Mouse (Mus musculus): ENCODE measurements around the gene Aqr.

The Aqr gene

DNA sequence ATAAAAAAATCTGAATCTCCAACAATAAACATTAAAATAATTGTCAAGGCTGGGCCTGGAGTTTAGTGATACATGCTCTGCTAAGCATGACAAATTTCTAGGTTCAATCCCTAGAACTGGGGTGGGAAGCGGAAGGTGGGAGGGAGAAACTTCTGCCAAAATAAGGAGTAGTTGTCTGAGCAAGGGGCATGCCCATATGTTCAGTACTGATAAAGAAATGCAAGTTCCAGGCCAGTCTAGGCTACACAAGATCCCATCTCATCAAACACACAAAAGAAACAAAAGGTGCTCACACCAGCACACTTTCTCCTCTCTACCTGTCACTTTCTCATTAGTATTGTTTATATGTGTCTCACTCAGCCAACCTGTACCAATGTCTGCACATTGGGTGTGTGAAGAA, 30.2 kb downstream of the Aqr start:
- no peak for TF ChIP-seq GATA4 (IDR thresholded peaks at IDR 0.05; ENCODE audit: insufficient replicate concordance, low read length)

DNA sequence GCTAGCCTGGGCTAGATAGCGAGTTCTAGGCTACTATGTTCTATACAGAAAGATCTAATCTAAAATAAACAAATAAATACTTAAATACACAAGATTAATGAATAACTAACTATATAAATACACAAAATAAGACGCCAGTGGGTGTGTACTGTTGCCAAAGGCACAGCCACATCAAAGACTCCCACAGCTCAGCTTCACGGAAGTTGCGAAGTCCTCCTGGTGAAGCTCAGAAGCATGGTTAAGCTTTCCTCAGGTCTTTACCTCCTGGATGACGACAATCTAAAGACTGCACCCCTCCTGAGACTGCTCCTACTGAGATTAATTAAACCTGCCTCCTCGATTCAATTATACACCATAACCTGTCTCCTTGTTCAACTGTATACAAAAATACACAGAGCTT, 33.6 kb downstream of the Aqr start:
- no peak for TF ChIP-seq GATA4 (IDR thresholded peaks at IDR 0.05; ENCODE audit: insufficient replicate concordance, low read length)

DNA sequence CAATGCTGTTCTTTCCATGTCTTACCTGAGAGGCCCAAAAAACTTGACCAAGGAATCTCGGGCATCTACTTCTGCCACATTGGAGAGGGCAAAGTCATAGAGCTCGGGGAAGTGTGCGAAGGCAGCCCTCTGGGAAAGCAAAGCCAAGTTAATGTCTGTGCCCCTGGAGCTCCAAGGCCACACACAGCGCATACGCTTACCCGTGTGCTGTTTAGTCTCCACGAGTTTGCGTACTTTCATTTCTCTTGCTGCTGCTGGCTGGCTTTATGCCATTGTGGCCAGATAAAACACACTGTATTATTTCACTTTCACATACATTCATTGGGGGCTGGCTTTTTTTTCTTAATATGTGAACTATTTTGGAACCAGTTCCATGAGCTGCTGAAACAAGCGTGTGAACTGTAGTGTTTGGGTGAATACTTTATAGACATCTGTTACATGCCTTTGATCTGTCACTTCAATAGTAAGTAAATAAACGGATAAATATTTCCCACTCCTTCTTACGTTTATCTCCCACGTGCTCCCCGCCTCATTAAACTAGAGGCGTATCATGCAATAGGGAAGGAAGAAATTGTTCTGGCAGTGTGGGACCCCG, 39.9 kb downstream of the Aqr start:
- no peak for TF ChIP-seq GATA4 (IDR thresholded peaks at IDR 0.05; ENCODE audit: insufficient replicate concordance, low read length)

DNA sequence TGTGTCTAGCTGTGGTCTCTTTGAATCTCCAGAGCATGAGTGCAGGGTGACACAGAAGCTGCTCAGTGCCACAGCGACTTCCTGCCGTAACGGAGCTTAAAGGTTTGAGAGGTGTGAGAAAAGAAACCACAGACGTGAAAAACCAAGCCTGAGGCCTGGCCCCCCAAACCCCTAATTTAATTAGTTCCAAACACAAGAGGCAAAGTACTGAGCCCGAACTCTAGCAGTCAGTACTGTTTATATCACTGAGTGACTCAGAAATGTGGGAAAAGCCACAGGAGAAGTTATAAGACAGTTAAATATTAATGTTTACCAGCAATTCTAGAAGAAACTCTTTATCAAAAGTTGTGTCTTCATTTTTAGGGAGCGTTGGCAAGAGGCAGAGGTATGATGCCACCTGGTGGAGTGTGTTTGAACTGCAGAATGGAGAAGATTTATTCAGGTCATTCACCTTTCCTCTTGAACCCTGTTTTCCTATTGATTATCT, 41.5 kb downstream of the Aqr start:
- TF ChIP-seq GATA4 (IDR thresholded peaks at IDR 0.05; ENCODE audit: insufficient replicate concordance, low read length), result no peak

DNA sequence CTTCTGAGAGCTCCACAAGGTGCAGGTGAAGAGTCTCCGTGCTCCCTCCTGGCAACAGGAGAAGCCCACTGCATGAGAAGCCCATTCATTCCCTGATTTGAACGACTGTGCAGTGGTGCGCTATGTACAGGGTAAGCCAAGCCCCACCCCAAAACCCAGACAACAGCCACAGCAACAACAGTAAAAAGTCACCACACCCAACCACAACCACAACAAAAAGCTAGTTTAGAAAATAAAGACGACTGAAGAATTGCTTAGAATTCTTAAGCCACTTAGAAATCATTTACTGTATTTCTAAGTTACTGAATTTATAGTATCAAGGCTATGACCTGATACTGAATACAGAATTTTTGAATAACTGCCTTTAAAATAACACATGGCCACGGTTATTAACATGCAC, 41.9 kb downstream of the Aqr start:
- TF ChIP-seq GATA4 (IDR thresholded peaks at IDR 0.05; ENCODE audit: insufficient replicate concordance, low read length), result no peak

DNA sequence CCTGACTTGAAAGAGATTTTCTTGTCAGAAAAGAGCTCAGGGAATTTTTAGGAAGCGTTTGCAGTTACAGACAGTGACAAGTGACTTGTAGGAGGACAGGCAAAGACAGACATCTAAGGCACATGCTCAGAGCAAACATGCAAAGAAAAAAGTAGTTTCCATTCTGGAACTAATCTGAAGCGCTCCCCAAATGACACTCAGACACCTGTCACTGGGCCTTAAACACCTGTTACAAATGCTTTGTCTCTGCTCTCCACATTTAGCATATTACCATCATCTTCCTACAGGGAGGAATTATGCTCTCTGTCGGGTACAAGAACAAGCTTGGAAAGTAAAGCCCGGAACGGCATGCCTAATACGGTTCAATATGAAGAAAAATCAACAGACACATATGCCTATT, 43.0 kb downstream of the Aqr start:
- no peak for TF ChIP-seq GATA4 (IDR thresholded peaks at IDR 0.05; ENCODE audit: insufficient replicate concordance, low read length)

DNA sequence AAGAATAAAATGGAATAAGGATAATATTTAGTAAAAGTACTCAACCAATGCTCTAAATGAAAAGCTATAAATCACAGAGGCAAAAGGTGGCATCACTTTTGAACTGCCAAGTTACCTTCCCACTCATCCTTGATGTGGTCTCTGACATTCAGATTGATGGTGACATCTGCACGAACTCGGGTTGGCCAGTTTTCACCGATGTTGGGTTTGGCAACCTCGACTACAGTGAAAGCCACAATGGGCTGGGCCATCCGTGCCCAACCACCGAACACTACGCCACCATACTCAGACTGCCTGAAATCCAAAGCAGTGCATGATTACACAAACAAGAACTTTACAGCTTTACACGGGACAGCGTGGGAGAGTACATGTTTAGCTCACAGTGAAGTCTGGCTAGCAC, 50.1 kb downstream of the Aqr start:
- no peak for TF ChIP-seq GATA4 (IDR thresholded peaks at IDR 0.05; ENCODE audit: insufficient replicate concordance, low read length)

DNA sequence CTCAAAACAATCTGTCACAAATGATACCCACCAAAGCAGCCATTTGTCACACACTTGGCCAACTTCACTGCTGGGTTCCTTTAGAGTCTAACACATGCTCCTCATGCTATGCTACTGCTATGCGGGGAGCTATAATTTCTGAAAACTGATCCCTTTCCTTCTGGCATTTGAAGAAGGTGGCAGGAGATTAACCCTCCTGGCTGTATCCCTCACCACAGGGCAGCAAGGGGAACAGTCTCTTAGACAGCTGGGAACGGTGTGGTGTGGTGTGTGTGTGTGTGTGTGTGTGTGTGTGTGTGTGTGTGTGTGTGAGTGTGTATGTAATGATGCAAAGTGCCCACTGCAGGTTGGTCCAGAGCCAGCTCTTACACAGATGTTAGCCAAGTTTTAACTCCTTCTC, 51.0 kb downstream of the Aqr start:
- no peak for TF ChIP-seq GATA4 (IDR thresholded peaks at IDR 0.05; ENCODE audit: insufficient replicate concordance, low read length)

DNA sequence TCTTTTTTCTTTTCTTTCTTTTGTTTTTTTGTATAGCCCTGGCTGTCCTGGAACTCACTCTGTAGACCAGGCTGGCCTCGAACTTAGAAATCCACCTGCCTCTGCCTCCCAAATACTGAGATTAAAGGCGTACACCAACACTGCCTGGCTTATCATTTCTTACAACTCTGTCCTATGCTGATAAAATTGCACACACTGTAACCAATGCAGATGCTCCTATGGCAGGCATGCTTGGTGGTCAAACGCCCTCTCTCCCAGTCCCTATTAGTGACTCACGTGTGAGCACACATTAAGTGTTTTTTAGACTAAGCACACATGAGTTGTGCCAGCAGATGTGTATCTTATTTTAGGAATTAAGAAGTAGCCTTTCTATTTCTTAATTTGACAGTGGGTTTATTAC, 53.5 kb downstream of the Aqr start:
- TF ChIP-seq GATA4 (IDR thresholded peaks at IDR 0.05; ENCODE audit: insufficient replicate concordance, low read length), result no peak

DNA sequence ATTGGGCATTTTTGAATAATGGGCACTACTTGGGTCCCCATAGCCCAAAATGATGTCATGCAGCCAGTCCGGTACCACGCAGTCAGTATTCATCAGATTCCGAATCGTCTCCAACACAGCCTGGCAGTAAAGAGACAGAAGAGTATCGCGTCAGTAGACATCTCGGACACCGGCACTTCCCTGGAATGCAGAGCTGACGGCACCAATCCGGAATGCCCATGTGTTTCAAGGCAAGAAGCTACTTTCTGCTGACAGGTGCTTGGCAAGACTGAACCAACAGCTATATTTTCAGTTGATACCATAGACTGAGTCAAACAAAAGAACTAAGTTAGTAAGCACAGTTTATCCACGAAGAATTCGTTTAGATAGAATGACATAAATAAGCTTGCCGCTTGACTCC, 56.2 kb downstream of the Aqr start:
- no peak for TF ChIP-seq GATA4 (IDR thresholded peaks at IDR 0.05; ENCODE audit: insufficient replicate concordance, low read length)

DNA sequence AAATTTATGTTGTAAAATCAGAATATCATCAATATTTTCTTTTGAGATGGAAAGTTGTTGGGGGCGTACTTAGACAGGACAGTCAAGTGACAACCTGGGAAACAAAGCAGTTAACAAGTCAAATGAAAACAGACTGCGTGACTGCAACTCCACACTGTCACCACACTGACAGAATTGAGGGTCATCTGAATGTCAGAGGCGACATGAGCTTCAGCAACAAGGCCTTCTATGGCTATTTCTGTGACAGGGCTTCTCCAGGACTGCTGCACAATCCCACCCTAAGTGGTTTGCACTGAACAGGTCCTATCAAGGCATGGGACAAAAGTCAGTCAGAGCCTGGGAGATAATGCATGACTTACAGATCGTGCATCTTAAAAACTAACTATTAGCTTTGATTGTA, 63.5 kb downstream of the Aqr start:
- TF ChIP-seq GATA4 (IDR thresholded peaks at IDR 0.05; ENCODE audit: insufficient replicate concordance, low read length), result no peak

DNA sequence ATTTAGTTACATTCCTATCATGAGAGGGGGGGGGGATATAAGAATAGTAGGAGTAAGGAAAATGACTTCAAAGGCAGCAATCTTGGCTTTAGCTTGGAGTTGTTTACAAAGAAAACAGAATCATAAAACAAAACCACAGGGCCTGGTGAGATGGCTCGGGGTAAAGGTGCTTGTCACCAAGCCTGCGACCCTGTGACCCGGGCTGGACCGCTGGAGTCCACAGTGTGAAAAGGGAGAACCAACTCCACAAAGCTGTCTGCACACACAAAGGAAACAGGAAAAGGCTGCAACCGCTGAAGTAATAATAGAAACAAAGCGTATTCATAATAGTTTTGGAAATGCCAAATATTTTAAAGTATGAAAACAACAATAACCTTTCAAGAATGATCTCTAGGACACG, 67.4 kb downstream of the Aqr start:
- TF ChIP-seq GATA4 (IDR thresholded peaks at IDR 0.05; ENCODE audit: insufficient replicate concordance, low read length), result no peak

DNA sequence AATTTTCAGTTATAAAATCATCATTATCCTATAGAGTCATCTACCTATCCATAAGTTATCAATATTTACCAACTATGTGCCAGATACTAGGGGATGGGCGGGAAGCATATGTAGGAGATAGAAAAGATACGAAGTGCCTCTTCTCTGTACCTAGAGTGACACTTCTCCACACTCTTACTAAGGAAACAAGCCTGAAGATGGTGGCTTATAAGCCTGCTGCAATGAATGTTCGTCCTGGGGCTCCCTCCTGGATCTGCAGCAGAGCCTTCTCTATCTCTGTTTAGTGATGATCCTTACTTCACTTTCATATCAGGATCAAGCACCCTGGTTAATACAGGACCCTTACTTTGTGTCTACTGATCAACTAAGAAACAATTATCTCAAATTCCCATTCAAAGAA, 69.2 kb downstream of the Aqr start:
- TF ChIP-seq GATA4 (IDR thresholded peaks at IDR 0.05; ENCODE audit: insufficient replicate concordance, low read length), result no peak

DNA sequence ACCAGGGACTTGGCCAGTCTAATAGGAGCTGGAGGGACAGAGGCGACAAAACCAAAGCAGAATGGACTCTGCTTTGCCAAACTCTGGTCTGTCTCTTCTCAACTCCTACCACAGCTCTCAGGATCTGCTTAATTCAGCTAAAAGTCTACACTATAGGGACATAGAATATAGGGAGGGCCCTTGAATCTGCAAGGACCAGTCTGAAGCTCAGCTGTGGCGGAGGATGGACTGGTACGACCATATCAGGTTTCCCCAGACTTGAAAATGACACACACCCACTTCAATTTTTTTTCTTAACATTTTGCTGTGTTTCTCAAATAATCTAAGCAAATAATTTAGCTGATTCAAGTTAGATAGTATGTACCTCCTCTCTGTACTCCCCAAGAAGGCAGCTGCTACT, 69.6 kb downstream of the Aqr start:
- TF ChIP-seq GATA4 (IDR thresholded peaks at IDR 0.05; ENCODE audit: insufficient replicate concordance, low read length), result no peak

DNA sequence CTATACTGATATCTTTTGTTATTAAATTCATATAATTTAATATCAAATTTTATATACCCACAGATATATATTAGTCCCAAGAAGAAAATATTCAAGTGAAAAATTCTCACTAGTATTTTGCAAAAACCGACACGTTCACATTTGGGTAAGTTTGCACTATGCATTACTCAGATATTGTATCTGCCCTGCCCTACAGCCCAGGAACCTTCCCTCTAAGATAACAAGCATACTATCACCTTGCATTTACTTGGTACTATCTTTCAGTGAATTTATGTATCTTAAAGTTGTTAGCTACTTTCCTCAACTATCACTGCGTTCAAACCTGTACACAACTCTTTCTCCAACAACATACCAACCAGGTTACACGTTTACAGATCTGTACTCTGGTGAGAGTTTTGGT, 71.3 kb downstream of the Aqr start:
- TF ChIP-seq GATA4 (IDR thresholded peaks at IDR 0.05; ENCODE audit: insufficient replicate concordance, low read length), result no peak

DNA sequence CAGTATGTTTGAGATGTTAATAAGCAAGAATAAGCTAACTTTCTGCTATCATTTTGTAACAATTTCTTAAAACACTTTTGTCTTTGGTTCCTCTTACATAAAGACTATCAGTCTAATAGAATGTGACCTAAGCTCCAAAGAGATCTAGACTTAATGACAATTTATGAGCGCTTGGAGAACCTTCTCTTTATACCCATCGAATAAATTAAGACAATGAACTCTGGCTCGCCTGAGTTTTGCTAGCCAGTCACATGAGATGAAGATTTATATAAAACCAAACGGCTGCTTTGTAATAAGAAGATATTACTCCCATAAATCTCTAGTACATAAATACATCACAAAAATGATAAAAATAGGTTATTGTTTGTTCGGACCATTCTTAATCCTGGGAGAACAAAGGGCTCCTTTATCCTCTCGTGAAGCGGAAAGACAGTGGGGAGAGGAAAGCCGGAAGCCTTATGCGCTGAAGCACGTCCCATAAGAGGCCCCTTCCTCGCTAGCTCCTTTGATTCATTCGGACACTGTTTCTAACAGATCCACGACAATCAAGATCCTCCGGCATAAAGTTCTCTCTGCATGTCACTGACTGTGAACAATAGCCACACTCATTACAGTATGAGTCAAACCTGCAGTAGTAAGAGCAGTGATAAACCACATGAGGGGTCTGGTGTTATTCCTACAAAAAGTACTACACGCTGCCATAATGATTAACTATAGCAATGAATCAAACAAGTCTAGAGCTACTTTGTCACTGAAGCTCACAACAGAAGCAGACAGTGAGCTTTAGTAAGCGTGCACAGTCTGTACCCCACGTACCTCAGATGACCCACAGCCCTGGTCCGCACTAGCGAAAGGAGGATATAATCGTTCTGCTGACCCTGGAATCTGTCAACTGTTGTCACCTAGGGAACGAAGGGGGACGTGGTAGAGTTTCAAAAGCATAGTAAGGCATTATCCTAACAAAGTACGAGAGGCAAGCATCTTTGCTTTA, 79.2 kb downstream of the Aqr start:
- TF ChIP-seq GATA4 (IDR thresholded peaks at IDR 0.05; ENCODE audit: insufficient replicate concordance, low read length), result no peak

Measured in liver, adult (tissue).